Mouse (Mus musculus): ENCODE measurements around the gene Tamm41.

Gene Tamm41

DNA sequence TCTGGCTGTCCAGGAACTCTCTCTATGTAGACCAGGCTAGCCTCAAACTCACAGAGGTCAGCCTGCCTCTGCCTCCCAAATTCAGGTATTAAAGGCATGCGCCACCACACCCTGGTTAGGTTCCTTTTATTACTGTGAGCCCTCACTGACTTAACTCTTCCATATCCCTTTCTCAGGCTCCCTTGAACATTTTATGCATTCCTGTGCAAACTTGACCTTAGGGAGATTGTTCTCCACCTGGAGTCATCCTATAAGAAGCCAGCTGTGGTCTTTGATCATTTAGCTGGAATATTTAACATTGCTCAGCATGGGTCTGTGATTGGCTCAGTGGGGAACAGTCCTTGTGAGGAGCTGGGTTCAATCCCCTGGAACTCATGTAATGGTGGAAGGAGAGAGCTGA lies 63.3 kb downstream of the Tamm41 start:
- DNase-seq (ENCODE audit: low spot score in 2 of 2): no peak

DNA sequence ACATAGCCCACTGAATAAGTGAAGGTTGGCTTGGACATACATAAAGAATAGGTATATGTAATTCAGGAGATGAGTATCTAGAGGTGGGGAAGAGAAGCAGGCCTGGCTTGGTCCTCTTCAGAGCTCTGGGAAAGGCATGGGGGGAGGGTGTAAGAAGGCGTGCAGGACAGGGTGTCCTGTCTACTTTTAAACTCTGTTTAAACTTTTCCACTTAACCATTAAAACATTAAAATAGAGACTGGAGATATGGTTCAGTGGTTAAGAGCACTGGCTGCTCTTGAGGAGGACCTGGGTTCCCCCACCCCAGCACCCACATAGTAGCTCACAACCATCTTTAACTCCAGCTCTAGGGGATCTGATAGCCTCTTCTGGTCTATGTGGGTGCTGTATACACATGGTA lies 64.7 kb downstream of the Tamm41 start:
- DNase-seq (ENCODE audit: low spot score in 2 of 2): no peak

DNA sequence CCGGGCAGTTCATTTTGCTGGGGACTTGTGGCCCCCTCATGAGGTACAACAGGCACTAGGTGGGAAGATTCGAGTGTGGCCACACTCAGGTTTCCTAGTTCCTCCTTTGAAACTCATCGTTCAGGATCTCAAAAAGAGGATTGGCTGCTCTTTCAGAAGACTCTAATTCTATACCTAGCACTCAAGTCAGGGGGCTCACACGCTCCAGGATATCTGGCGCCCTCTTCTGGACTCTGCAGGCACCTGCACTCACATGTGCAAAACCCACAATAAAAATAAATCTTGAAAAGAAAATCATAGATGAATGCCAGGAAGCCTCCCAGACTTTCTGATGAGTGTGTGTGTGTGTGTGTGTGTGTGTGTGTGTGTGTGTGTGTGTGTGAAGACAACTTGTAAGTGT lies 66.8 kb downstream of the Tamm41 start:
- no peak for DNase-seq (ENCODE audit: low spot score in 2 of 2)

DNA sequence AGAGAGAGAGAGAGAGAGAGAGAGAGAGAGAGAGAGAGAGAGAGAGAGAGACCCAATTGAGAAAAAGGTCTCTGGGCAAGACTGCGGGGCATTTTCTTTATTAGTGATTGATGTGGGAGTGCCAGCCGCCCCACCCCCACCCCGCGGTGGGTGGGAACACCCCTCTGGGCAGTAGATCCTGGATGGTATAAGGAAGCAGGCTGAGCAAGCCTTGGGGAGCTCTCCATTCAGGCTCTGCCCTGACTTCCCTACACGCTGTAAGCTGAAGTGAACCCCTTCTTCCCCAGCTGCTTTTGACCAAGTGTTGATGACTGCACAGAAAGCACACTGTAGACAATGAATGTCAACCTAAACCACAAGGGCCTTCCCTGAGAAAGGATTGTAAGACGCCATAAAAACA lies 67.3 kb downstream of the Tamm41 start:
- DNase-seq (ENCODE audit: low spot score in 2 of 2): no peak

DNA sequence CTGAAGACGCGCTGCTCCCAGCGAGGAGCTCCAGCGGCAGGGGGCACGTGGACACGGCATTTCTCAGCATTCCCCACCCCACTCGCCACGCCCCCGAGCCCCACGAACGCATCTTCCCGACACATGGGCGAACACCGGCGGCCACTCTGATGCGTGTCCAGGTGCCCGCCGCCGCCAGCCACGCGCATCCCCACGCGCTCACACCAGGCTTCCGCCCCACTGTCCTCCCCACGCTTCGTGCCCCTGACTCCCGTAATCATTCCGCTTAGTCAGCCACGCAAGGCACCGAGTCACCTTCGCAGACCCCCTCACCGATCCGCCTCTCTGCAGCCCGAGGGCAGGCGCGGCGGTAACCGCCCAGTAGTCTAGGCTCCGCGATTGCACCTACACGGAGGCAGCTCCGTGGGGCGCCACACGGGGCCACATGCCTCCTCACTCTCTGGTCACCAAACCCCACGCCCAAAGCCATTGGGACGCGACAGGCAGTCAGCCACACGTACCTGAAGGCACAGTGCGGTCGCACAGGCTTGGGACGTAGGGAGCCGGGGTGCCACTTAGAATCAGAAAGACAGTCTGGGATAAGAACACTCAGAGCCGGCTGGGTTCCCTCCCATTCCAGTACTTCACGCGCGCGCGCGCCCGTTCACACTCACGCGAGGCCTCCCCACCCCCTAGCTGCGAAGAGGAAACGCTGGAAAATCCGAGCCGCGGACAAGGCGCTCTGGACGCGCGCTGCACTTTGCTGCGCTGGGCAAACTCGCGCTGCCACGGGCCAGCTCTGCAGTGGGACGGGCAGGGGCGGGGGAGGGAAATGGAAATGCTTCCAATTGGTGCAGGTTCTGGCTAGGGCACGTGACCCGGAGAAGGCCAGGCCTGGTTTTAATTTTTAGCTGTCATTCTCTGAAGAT lies 68.2 kb downstream of the Tamm41 start, which contains the start of gene Vgll4:
TSS of gene Vgll4 (minus strand) at position 782 of the 908 bp plus-strand sequence.
- peak; percentile 67 to 68 for DNase-seq (ENCODE audit: low spot score in 2 of 2)

DNA sequence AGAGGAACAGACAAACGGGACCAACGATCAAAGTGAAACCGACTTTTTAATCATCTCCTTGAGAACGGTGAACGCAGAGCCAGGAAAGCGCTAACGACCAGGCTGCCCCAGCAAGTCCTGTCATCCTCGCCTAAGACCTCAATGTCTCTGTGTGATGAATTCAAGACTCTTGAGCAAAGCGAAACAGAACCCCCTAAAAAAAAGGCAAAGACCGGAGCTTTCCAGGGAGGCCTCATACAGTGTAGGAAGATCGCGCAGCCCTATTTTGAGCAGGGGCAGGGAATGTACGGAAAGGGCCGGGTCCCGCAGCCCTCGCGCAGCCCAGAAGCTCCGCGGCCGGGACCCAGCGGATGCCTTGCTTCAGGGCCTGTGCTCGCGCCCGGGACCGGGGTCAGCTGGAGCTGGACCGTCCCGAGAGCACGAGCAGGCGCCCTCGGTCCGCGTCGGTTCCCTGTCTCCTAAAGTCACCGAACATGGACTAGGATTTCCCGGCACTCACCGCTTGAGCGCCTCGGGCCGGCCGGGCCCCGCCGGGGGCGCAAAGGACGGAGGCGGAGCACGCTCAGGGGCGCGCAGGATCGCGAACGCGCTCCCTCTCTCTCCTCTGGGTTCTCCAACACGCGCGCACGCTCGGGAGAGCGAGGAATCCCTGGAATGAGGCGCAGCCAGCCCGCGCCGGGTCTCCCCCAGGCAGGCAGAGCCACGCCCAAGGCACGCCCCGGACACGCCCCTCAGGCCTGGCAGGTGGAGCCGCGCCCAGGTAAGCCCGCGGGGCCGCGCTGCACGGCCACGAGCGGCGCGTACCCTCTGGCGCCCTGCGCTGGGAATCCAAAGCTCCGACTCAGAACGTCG lies 69.1 kb downstream of the Tamm41 start:
- peak; percentile 86 to 89 for DNase-seq (ENCODE audit: low spot score in 2 of 2)

DNA sequence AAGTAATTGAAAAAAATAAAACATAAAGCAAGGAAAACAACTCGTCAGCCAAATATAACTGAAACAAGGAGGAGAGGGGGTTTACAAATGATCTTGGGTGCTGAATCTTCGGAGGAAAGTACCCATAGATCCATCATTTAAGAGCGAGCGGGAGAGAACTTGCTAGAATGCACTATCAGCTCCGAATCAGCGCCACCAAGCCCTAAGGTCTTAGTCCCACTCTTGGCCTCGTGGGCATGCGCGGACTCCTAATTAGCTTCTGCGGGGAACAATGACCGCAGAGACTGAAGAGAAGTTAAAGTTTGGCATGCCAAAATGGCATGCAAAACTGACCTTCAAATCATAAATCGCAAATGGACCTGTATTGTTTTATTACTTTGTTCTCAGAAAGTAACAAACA lies 70.1 kb downstream of the Tamm41 start:
- DNase-seq (ENCODE audit: low spot score in 2 of 2): no peak

DNA sequence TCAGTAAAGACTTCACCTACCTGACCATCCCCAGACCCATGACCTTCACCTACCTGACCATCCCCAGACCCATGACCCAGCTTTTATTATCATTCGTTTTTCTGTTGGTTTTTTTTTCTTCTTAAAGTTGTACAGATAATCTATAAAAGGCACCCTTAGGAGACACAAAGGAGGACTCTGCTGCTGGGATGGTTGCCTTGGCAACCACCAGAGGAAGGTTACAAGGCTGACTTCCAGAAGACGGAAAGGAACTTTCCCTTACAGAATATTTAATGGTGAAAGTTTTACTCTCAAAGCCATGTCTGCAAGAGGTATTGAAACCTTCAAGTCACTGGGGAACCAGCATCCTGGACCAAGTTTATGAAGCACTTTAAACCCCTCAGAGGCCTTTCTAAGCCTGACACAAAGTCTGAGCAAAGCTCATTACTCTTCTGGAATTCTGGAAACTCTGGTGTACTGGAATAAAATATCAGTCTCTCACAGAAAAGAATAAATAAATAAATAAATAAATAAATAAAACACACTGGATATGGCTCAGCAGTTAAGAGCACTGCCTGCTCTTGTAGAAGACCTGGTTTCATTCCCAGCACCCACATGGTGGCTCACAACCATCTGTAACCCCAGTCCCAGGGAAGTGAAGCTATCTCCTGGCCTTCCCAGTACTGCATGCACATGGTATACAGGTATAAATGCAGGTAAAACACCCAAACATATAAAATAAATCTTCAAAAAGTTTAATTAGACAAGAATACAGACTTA lies 71.1 kb downstream of the Tamm41 start:
- no peak for DNase-seq (ENCODE audit: low spot score in 2 of 2)

DNA sequence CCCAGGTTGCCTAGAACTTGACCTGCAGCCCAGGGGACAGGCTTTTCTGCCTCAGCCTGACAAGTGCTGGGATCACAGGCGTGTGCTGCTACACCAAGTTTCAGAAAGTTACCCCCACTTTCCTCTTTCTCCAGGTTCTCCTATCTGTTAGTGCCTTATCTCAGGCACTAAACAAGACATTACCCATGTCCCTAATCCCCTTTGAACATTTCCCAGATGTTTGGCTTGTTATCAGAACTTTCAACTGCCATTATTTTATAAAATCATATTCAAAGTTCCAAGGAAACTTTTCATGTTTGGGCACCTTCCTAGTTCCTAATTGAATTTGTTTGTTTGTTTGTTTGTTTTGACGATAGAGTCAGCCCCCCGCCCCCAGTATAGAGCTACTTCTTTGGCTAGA lies 71.9 kb downstream of the Tamm41 start:
- DNase-seq (ENCODE audit: low spot score in 2 of 2): no peak

DNA sequence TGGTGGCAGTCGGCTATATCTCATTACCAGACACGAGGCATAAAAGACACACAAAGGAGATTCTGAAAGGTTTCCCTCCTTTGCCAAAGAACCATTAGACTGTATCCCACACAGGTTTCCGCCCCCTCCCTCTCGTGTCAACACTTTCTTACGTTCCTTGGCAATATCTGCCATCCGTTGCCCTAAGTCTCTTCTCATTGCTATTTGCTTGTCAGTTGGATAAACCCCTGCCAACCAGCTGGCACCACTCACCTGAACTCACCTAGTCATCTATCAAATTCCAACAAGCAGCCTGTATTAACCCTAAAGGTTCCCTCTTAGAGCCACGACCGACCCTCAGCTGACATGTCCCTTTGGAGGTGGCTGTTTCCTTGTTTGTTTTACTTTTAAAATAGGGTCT lies 72.3 kb downstream of the Tamm41 start:
- DNase-seq (ENCODE audit: low spot score in 2 of 2): no peak

DNA sequence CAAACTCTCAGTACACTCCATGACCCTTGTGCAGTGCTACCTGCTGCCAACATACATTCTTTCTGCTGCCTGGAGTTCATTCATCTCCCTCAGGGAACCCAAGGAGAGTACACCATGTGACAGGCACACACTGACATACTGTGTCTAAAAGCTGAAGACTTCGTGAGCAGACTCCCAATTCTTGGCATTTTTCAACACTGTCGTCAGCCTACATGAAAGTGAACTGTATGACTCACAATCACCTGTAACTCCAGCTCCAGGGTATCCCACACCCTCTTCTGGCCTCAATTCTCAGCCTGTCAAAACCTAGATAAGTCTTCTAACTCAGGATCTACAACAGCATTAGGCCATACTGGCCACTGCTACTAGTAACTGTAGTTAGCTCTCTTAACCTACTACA lies 73.4 kb downstream of the Tamm41 start:
- DNase-seq (ENCODE audit: low spot score in 2 of 2): no peak

DNA sequence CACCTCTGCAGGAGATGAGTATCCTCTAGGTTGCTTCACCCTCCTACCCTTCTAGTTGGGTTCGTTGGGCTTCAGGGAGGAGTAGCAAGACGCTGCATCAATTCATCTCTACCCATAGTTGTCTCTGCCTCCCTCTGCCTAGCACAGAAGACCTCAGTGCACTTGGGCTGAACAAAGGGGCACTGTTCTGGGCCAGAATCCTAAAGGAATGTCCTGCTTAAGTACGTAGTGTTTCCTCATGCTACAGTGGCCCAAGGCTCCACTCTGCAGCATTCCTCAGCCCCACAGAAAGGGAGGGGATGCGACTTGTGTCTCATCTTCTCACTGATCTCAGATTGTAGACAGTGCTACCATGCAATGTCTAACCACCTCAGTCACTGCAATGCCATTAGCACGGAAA lies 74.0 kb downstream of the Tamm41 start:
- DNase-seq (ENCODE audit: low spot score in 2 of 2): no peak

DNA sequence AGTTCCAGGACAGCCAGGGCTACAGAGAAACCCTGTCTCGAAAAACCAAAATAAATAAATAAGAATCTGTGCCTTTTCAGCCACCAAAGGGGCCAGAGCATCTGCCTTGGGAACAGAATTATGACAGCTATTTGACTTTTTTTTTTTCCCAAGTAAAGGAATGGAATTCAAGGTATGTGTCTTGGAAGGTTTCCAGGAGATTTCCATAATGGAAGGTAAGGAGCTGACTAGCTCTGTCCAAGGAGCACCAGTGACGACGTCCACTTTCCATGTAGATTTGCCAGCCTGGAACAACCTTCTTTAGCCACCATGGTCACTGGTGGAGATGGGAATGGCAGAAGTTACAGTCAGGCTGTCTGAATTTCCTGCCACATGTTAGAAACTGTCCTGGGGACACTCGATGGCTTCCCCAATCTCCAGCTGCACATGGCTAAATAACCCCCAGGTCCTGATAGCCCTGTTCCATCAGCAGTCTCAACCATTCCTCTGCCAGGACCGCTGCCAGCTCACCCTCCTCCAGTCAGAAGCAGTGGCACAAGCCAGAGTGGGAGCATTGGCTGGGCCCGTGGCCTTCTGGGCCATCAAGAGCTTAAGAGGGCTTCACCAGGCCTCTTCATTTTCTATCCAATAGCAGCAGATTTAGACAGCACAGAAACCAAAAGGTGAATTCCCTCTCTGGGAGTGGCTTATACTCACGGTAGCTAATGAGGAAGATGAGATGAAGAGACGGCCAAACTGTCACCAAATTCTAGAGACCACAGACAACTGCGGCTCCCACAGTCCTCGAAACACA lies 76.2 kb downstream of the Tamm41 start:
- no peak for DNase-seq (ENCODE audit: low spot score in 2 of 2)

DNA sequence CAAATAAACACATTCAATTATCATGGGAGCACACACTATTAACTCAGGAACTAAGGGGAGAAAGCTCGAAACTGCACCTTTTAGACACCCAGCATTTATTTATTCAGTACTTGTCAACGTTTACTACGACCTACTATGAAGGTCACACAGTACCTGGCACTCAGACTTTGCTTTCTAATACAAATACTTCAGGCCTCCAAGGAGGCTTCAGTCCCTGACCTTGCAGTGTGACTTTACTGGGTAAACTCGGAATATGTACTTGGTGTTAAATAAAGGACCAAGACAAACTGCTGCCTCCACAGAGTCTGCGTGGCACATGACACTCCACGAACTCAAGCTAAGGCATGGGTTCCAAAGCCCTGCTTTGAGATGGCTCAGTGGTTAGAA lies 78.7 kb downstream of the Tamm41 start:
- no peak for DNase-seq (ENCODE audit: low spot score in 2 of 2)

DNA sequence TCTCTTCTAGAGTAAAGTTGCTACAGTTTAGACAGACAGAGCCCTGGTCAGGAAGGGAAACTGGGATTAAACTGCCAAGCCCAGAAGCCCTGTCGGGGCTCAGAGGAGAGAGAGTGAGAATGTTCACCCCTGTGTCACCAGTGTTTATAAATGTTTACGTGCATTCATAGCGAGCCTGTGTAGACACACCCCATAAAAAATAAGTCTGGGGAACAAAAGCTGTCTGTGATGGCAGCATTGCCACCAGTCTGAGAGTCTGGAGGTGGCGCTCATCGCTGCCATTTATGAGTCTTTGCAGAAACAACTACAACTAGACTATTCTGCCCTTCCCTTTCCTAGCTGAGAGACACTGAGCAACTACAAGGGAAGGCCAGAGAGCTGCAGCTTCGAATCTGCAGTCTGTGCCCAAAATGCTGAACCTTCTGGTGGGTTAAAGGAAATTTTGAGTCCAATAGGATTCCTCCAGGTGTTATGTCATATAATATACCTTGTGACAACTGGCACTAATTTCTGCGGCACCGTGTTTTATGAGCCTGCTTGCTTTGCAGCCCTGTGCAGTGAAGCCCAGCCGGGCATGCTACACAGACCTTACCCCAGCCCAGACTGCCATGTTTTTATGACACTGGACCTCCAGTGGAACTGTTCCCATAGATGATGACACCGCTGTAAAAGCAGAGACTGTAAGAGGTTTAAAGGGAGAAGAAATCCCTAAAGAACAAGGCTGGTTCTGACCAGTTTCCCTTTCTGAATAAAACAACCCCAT lies 79.2 kb downstream of the Tamm41 start:
- DNase-seq (ENCODE audit: low spot score in 2 of 2): no peak

DNA sequence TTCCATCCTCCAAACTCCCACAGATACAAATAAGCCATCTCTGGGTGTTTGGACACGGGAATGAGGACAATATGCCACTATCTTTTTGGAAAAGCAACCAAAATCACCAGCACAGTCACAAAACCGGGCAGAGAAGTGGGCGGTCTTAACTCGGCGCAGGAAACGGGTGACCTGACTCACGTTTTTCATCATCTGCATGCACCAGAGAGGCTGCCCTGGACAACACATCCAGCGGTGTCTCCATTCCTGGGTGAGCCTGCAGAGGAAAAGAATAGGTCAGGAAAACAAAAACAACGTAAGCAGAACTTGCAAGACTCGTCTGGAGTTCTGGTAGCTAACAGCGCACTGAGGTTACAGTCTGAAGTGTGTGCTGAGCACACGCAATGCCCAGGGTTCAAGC lies 79.9 kb downstream of the Tamm41 start:
- no peak for DNase-seq (ENCODE audit: low spot score in 2 of 2)

DNA sequence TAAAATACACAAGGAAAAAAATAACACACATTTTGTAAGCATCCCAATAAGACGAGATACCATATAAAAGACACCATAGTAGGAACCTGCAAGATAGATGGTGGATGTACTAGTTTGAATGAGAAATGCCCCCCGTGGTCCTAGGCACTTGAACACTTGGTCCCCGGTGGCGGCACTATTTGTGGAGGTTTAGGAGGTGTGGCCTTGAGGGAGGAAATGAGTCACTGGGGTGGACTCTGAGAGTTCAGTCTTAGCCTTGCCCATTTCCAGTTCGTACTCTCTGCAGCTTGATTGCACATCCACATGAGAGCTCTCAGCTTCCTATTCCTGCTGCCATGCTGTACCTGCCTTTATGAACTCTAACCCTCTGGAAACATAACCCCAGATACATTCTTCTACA lies 83.2 kb downstream of the Tamm41 start:
- DNase-seq (ENCODE audit: low spot score in 2 of 2): no peak

Measured in right cerebral cortex, postnatal 36 days (tissue).